Mouse (Mus musculus) hindbrain, embryonic 13.5 days (tissue): ENCODE measurements around the gene Inha. TPM values are rescaled to one million over a fixed set of nuclear protein-coding genes. Genes with fewer than 3 reads are reported as not detected.
A peak's percentile ranks its signal among the peaks of the same experiment; 100 is the strongest.

ENCODE experiments used
- ATAC-seq: fragments of 200-750 bp; cut with Nextera tagmentation; 2 replicates; pipeline ENCODE4 v1.8.0; 2017; ENCODE audit warnings: moderate TSS enrichment; ENCODE audit not compliant: low FRiP score
- H3K27ac ChIP-seq: fragments of 300-500 bp; sonication (generic); 2 replicates; pipeline ENCODE4 v1.5.1; 2015; ENCODE audit warnings: inconsistent platforms, mild to moderate bottlenecking, moderate library complexity
- H3K27me3 ChIP-seq: fragments of 300-500 bp; sonication (generic); 2 replicates; pipeline ENCODE4 v1.6.1; 2015; ENCODE audit warnings: mild to moderate bottlenecking, inconsistent platforms
- H3K36me3 ChIP-seq: fragments of 300-500 bp; sonication (generic); 2 replicates; pipeline ENCODE4 v1.6.1; 2015; ENCODE audit warnings: mild to moderate bottlenecking, inconsistent platforms
- H3K4me1 ChIP-seq: fragments of 300-500 bp; sonication (generic); replicated peaks from 2 replicates; pipeline ENCODE4 v1.6.1; 2015; ENCODE audit warnings: inconsistent platforms
- H3K4me2 ChIP-seq: fragments of 300-500 bp; sonication (generic); 2 replicates; pipeline ENCODE4 v1.6.1; 2015; ENCODE audit warnings: inconsistent platforms, mild to moderate bottlenecking, moderate library complexity
- H3K4me3 ChIP-seq: fragments of 300-500 bp; sonication (generic); 2 replicates; pipeline ENCODE4 v1.5.1; 2015; ENCODE audit warnings: mild to moderate bottlenecking, inconsistent platforms
- H3K9ac ChIP-seq: fragments of 300-500 bp; sonication (generic); 2 replicates; pipeline ENCODE4 v1.6.1; 2015; ENCODE audit warnings: mild to moderate bottlenecking, inconsistent platforms
- H3K9me3 ChIP-seq: fragments of 300-500 bp; sonication (generic); 2 replicates; pipeline ENCODE4 v1.6.1; 2016; ENCODE audit warnings: inconsistent platforms
- WGBS: fragments of 180-500 bp; shearing (Covaris S2); methylation state at CpG from one replicate; pipeline ENCODE4 v1.1.7; 2015; 5-methylcytosine and 5-hydroxymethylcytosine counted together
- polyA plus RNA-seq: library from polyadenylated mRNA; unstranded; fragments of >200 nt; fragmentation: Nextera tagmentation; extraction: Ambion mirVana; gene quantifications from 2 replicates; pipeline ENCODE4 v1.2.1, GENCODE M21; 2015

The Inha gene
- polyA plus RNA-seq = 11.5 and 11.7 TPM in 2 replicates

DNA sequence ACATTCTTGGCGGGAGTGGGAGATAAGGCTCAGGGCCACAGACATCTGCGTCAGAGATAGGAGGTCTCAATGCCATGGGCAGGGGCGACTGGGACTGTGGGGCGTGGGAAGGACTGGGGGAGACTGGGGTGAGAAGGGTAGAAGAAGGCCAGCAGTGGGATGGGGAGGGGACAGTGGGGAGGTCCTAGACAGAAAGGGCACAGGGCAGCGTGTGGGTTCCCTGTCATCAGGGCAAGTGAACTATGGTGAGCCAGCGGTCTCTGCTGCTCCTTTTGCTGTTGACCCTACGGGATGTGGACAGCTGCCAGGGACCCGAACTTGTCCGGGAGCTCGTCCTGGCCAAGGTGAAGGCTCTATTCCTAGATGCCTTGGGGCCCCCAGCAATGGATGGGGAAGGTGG lies at the start of gene Inha:
TSS of gene Inha (plus strand) at position 72 of the 400 bp plus-strand sequence.
- H3K4me2 ChIP-seq = peak within 1 kb of the TSS; percentile 90
- H3K36me3 ChIP-seq = peaks cover 9% of the 10 kb centered on the region
- no peak for ATAC-seq
- peaks cover 52% of the 10 kb centered on the region for H3K27me3 ChIP-seq
- 79% methylated on average over 10 of the region's 10 CpGs for WGBS
- H3K4me3 ChIP-seq = peak within 1 kb of the TSS; percentile 79
- H3K9ac ChIP-seq = peak within 1 kb of the TSS; percentile 97
- no peaks in the 10 kb centered on the region for H3K9me3 ChIP-seq
- H3K27ac ChIP-seq = peak within 1 kb of the TSS; percentile 94
- H3K4me1 ChIP-seq = peaks cover 40% of the 10 kb centered on the region

GRCm38 (mm10) chr1:75457710-75458024 lies 49.2 kb upstream of the Inha start:
- Histone ChIP-seq H3K4me1 (peaks cover 67% of the 10 kb centered on the region), H3K4me3 (no peak overlapping the region), H3K9me3 (no peaks in the 10 kb centered on the region), H3K9ac (peak overlapping the region; percentile 58; the same call in 1 of the 2 replicates), H3K4me2 (peak overlapping the region; percentile 54), H3K36me3 (no peaks in the 10 kb centered on the region), H3K27ac (peak overlapping the region; percentile 85), H3K27me3 (peaks cover 38% of the 10 kb centered on the region)
- no peak for ATAC-seq
- WGBS = 2% methylated on average over 9 of the region's 10 CpGs

DNA sequence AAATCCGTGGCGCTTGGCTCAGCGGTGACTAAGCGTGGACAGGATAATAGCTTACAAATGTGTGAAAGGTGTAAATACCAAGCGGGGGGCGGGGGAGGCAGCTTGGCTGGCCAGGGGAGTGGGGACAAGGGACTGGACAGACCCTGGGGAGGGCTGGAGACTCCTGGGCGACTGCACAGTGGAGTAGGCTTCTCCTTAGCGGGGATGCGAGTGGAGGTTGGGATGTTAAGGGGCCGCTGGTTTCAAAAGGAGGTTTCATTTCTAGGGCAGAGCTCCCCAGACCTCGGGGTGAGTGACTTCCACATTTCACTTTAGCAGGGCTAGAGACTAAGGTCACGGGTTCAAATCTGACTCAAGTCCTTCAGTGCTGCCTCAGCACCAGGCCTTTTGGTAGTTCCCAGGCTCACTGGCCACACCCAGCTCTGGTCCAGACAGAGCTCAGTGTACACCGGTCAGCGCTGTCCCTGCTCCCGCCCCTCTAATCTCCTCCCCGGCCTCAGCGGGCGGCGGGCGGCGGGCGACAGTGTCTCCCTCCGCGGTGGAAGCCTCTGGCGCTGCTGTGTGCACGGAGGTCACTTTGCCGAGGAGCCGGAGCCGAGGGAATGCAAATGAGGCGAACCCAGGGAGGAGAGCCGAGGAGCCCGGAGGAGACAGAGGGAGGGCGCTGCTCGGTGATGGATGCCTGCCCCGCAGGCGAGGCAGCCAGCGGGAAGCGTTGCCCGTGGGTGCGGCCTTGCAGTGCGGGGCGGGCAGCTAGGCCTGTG lies 48.7 kb upstream of the Inha start:
- H3K36me3 ChIP-seq = no peaks in the 10 kb centered on the region
- H3K4me1 ChIP-seq = peaks cover 62% of the 10 kb centered on the region
- H3K27me3 ChIP-seq = peaks cover 34% of the 10 kb centered on the region
- WGBS = 2% methylated on average over 42 of the region's 42 CpGs
- H3K9me3 ChIP-seq = no peaks in the 10 kb centered on the region
- peak overlapping the region; percentile 54 for H3K4me2 ChIP-seq
- peak overlapping the region; percentile 58 for H3K9ac ChIP-seq
- peak overlapping the region; percentile 30 for H3K4me3 ChIP-seq
- ATAC-seq = peak; percentile 50
- H3K27ac ChIP-seq = peak overlapping the region; percentile 85

DNA sequence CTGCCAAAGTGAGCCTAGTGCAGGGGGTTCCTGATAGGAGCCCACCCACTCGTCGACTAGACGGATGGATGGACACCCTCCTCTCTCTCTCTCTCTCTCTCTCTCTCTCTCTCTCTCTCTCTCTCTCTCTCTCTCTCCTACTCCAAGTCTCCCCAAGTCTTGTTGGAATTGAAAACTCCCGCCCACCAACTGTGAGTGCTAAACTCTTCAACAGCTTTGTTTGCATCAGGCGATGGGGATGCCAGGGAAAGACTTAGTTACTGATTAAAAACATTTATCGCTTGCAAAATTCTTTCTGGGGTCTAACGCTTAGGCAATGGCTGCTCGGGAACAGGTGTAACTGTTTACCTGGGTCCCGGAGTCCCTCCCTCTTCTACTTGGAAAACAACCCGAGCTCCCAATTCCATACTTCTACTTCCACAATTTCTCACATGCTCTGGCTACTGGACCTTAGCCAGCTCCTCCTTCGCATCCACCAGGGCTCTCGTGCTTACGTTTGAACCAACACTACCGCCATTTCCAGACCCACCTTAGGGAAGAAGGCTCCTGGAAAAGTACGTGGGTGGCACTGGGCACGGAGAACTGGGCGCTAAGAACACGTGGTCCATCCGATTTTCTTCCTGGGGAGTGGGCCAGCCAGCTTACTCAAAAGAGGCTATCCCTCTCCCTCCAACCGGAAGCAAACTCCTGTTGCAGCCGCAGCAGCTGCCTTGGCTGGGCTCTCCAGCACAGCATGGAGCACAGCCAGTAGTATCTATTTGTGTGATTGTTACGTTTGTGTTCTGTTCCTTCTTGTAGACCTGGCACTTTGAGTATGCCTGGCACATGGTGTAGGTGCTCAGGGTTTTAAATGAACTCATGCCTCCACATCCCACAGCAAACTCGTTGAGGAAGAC lies 47.8 kb upstream of the Inha start:
- H3K36me3 ChIP-seq = no peaks in the 10 kb centered on the region
- H3K27ac ChIP-seq = peak overlapping the region; percentile 85
- peaks cover 27% of the 10 kb centered on the region for H3K27me3 ChIP-seq
- ATAC-seq = no peak
- WGBS = 14% methylated on average over 23 of the region's 23 CpGs
- H3K9me3 ChIP-seq = no peaks in the 10 kb centered on the region
- peak overlapping the region; percentile 58 for H3K9ac ChIP-seq
- H3K4me1 ChIP-seq = peaks cover 63% of the 10 kb centered on the region
- H3K4me3 ChIP-seq = peak overlapping the region; percentile 30
- H3K4me2 ChIP-seq = peak overlapping the region; percentile 54

DNA sequence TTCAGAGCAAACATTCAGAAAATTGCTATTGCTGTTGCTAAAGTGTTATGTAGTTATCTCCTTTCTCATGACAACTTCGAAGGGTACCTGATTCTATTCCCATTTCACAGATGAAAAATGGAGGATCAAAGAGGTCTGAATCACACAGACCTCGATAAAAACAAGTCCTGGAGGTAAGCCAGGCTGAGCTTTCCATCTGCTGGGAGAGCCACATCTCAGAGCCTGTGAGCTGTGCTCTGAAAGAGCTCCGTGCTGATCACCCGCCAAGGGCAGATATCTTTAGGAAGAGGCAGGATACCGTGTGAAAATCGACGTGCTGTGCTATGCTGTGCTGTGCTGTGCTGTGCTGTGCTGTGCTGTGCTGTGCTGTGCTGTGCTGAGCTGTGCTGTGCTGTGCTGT lies 46.6 kb upstream of the Inha start:
- peaks cover 60% of the 10 kb centered on the region for H3K4me1 ChIP-seq
- WGBS = 79% methylated on average over 7 of the region's 7 CpGs

DNA sequence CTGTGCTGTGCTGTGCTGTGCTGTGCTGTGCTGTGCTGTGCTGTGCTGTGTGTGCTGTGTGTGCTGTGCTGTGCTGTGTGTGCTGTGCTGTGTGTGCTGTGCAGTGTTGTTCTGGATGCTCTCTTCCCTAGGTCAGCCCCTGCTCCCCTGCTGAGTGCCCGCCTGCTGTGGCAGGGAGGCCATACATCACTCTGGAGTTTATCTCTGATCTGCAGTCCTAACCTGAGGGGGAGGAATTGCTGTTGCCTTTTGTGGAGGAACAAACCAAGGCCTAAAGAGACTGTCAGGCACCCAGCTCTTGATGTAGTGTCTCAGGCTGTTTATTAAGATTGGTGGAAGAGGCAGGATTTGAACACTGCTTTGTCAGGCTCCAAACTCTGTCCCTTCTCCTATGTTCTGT lies 44.2 kb upstream of the Inha start:
- WGBS = 20% methylated on average over 1 of the region's 1 CpGs
- no peaks in the 10 kb centered on the region for H3K36me3 ChIP-seq
- no peak for ATAC-seq
- no peak overlapping the region for H3K4me2 ChIP-seq
- peaks cover 27% of the 10 kb centered on the region for H3K27me3 ChIP-seq
- no peak overlapping the region for H3K9ac ChIP-seq
- H3K27ac ChIP-seq = no peak overlapping the region
- no peak overlapping the region for H3K4me3 ChIP-seq
- peaks cover 45% of the 10 kb centered on the region for H3K4me1 ChIP-seq
- no peaks in the 10 kb centered on the region for H3K9me3 ChIP-seq

More for the DNA sequence above, 46.6 kb upstream of the Inha start:
- ATAC-seq = no peak
- peaks cover 30% of the 10 kb centered on the region for H3K27me3 ChIP-seq
- H3K4me3 ChIP-seq = no peak overlapping the region
- no peaks in the 10 kb centered on the region for H3K36me3 ChIP-seq
- no peak overlapping the region for H3K4me2 ChIP-seq
- no peaks in the 10 kb centered on the region for H3K9me3 ChIP-seq
- no peak overlapping the region for H3K9ac ChIP-seq
- H3K27ac ChIP-seq = no peak overlapping the region

DNA sequence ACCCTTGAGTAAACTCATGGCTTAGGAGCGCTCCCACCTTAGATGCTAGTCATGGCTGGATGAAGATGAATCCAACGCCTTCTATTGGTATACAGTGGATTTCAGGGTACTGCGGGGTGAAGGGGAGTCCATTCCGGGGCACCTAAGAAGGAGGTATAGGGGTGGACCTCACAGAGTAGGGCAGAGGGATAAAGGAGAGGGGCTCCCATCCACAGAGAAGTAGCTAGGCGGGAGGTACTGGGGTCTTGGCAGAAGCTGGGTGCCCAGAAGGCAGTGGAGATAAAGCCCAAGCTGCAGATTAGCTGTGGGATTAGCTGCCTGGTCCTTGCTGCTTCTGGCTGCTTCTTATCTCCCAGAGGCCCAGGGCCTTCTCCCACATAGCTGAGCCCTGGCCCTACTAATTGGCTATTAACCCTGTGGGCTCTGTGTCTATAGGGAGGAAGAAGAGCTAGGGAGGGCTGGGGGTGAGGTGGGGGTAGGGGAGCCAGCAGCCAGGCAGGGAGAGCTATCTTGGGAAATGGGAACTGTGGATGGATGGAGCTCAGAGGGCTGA lies 43.1 kb upstream of the Inha start:
- peak overlapping the region; percentile 46; the same call in 1 of the 2 replicates for H3K9ac ChIP-seq
- H3K4me2 ChIP-seq = no peak overlapping the region
- no peaks in the 10 kb centered on the region for H3K36me3 ChIP-seq
- no peak overlapping the region for H3K4me3 ChIP-seq
- WGBS = 75% methylated on average over 5 of the region's 5 CpGs
- peak overlapping the region; percentile 10; the same call in 1 of the 2 replicates for H3K27ac ChIP-seq
- peaks cover 34% of the 10 kb centered on the region for H3K4me1 ChIP-seq
- no peaks in the 10 kb centered on the region for H3K9me3 ChIP-seq
- ATAC-seq = no peak
- H3K27me3 ChIP-seq = peaks cover 35% of the 10 kb centered on the region

DNA sequence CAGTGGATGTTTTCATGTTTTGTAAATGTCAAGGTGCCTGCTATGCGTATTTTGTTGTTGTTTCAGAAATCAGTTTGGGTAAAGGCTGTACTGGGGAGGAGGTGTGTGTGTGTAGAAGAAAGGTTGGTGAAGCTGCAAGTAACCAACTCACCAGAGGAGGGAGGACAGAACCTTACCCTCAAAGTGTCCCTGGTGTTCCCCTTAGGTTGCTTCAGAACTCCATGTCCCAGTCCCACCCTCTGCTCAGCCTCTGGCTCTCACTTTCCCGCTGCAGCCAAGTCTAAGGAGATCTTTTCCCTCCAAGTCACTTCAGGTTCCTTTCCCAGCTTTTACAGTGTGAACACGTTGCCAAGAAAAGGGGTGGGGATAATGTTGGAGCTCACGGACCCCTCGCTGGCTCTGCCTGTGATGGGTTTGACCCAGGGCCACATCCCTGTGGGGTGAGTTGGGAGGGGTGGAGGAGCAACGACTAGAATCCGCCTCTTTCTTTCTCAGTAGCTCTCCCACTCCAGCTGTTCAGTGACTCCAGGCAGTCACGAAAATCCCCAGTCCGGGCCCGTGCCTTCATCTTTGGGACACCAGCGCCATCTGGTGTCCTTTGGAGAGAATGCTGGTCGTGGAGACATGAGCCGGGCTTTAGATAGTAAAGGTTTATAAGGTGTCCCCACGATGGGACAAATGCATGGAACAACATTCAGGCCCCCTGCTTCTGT lies 39.5 kb upstream of the Inha start:
- Histone ChIP-seq H3K9ac (0 out of 2 replicates have a peak overlapping the region, but pooled peaks have one; percentile 35), H3K27ac (no peak overlapping the region)

DNA sequence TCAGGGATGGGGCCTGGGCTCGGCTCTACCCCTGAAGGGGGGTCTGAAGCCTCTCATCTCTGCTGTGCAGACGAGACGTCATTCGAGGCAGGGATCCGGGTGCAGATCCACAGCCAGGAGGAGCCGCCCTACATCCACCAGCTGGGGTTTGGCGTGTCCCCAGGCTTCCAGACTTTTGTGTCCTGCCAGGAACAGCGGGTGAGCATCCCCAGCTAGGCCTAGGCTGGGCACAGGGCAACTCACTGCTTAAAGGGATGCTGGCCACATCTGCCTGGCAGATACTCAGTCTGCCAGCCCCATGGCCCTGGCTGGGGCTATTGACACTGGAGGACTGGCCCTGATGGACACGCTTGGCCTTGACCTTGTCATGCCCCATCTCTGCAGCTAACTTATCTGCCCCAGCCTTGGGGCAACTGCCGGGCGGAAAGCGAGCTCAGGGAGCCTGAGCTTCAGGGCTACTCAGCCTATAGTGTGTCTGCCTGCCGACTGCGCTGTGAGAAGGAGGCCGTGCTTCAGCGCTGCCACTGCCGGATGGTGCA lies 37.5 kb upstream of the Inha start:
- Histone ChIP-seq H3K4me1 (peaks cover 17% of the 10 kb centered on the region), H3K9ac (0 out of 2 replicates have a peak overlapping the region, but pooled peaks have one; percentile 35)
- WGBS = 78% methylated on average over 17 of the region's 17 CpGs

More for the DNA sequence above, 39.5 kb upstream of the Inha start:
- H3K4me3 ChIP-seq = no peak overlapping the region
- H3K36me3 ChIP-seq = peaks cover 9% of the 10 kb centered on the region
- H3K27me3 ChIP-seq = peaks cover 35% of the 10 kb centered on the region
- WGBS = 6% methylated on average over 14 of the region's 14 CpGs
- ATAC-seq = peak; percentile 73
- peaks cover 25% of the 10 kb centered on the region for H3K4me1 ChIP-seq
- no peaks in the 10 kb centered on the region for H3K9me3 ChIP-seq
- H3K4me2 ChIP-seq = peak overlapping the region; percentile 21; the same call in 1 of the 2 replicates

GRCm38 (mm10) chr1:75476441-75476840 lies 30.4 kb upstream of the Inha start:
- no peak overlapping the region for H3K4me3 ChIP-seq
- WGBS = 97% methylated on average over 11 of the region's 11 CpGs
- H3K9me3 ChIP-seq = no peaks in the 10 kb centered on the region
- no peak for ATAC-seq
- H3K36me3 ChIP-seq = peaks cover 53% of the 10 kb centered on the region
- H3K9ac ChIP-seq = 0 out of 2 replicates have a peak overlapping the region, but pooled peaks have one; percentile 94
- no peak overlapping the region for H3K4me2 ChIP-seq
- no peak overlapping the region for H3K27ac ChIP-seq
- peaks cover 50% of the 10 kb centered on the region for H3K4me1 ChIP-seq
- H3K27me3 ChIP-seq = peaks cover 9% of the 10 kb centered on the region; the same call in 1 of the 2 replicates

More for the DNA sequence above, 37.5 kb upstream of the Inha start:
- Histone ChIP-seq H3K4me3 (no peak overlapping the region), H3K27ac (no peak overlapping the region), H3K27me3 (peaks cover 34% of the 10 kb centered on the region), H3K9me3 (no peaks in the 10 kb centered on the region), H3K4me2 (no peak overlapping the region), H3K36me3 (peaks cover 28% of the 10 kb centered on the region)
- ATAC-seq = no peak

GRCm38 (mm10) chr1:75477264-75477965 lies 29.5 kb upstream of the Inha start:
- no peak for ATAC-seq
- Histone ChIP-seq H3K9ac (peak overlapping the region; percentile 94; the same call in 1 of the 2 replicates), H3K4me2 (peak overlapping the region; percentile 86), H3K4me3 (peak overlapping the region; percentile 90), H3K27me3 (peaks cover 16% of the 10 kb centered on the region), H3K9me3 (no peaks in the 10 kb centered on the region), H3K36me3 (peaks cover 48% of the 10 kb centered on the region), H3K27ac (no peak overlapping the region), H3K4me1 (peaks cover 57% of the 10 kb centered on the region)
- WGBS = 12% methylated on average over 35 of the region's 35 CpGs
